Mouse (Mus musculus) embryonic stem cell, embryonic (primary cell): ENCODE measurements at regions not wholly inside any gene's neighbourhood (a gene's known extent, or its start where the extent isn't known, plus 50 kb on each side); places are given as distances from the start of the nearest gene placed in this dataset.

Source experiments
- CTCF ChIA-PET, 4 experiments: fragments of 300-600 bp in 2 of 4; fragments of 350-600 bp in 2 of 4; sonication (Branson Sonifier 250); formaldehyde crosslinking; loops; one replicate each; lab custom pipeline; 2022; ENCODE audit warnings: inconsistent platforms in 2 of 4; lab: Charles Lee
- POLR2A ChIA-PET, 4 experiments: fragments of 300-600 bp in 2 of 4; fragments of 350-600 bp in 2 of 4; sonication (Branson Sonifier 250); formaldehyde crosslinking; loops; one replicate each; lab custom pipeline; 2022; ENCODE audit warnings: antibody characterized with exemption in 4 of 4, inconsistent platforms in 1 of 4; lab: Charles Lee

DNA sequence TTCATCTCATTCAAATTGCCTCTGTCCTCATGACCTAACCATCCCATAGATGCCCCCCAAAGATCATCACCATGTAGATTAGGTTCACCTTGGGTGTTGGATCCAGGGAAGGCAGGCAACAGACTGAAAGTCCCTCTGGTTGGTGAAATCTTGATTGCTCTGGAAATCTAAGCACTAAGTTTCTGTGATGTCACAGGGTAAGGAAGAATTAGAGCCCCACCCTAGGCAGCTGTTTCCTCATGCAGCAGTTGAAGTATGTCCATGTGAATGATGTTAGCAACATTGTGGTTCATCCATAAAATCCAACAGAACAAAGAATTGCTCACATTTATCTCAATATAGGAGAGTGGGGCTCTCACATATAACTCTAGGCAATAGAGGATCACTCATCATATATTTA lies 175.5 kb downstream of the Plk2 start:
- ChIA-PET CTCF (no interaction called here), POLR2A (interaction anchor here in 1 of 4 experiments (0.6 kb wide), 1 partner anchor 986 kb away, joined by 3 read pairs; no protein-coding TSS in a partner anchor)

- ChIA-PET CTCF (interaction anchor here in 1 of 4 experiments (0.6 kb wide), 1 partner anchor 153 kb away, joined by 10 read pairs; no protein-coding TSS in a partner anchor), POLR2A (no interaction called here)
These were observed 178.7 kb downstream of the Plk2 start for GRCm38 (mm10) chr13:110573360-110574065.

- ChIA-PET CTCF (no interaction called here), POLR2A (no interaction called here)
These were observed 180.1 kb downstream of the Plk2 start for GRCm38 (mm10) chr13:110574764-110575471.

DNA sequence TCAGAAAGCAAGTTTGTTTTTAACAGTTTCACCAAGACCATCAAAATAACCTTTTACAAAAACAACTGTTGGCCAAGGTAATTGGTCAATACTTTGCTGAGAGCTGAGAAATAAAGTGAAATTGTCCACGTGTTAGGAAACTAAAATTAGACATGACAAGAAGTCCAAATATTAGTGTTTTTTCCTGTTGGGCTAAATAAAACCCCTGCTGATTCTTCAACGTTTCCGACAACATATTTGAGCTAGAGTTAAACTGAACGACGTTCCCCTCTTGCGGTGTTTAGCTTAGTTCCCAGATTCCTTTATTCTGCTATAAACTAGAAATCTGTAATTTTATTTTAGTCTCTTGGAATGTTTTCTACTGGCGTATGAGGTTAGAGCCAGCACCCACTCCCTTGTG lies 183.3 kb downstream of the Plk2 start:
- ChIA-PET POLR2A (no interaction called here), CTCF (interaction anchor here in 1 of 4 experiments (0.6 kb wide), 1 partner anchor 257 kb away, joined by 7 read pairs; no protein-coding TSS in a partner anchor)

- ChIA-PET POLR2A (no interaction called here), CTCF (no interaction called here)
These were observed 185.3 kb downstream of the Plk2 start for GRCm38 (mm10) chr13:110580166-110580565.

- ChIA-PET POLR2A (interaction anchor here in 1 of 4 experiments (0.5 kb wide), 1 partner anchor 18 kb away, joined by 3 read pairs; no protein-coding TSS in a partner anchor), CTCF (no interaction called here)
These were observed 185.7 kb downstream of the Plk2 start for GRCm38 (mm10) chr13:110580570-110580969.

- ChIA-PET POLR2A (no interaction called here), CTCF (no interaction called here)
These were observed 189.9 kb downstream of the Plk2 start for GRCm38 (mm10) chr13:110584765-110585164.

- POLR2A ChIA-PET, result interaction anchor here in 1 of 4 experiments (0.7 kb wide), 1 partner anchor 355 kb away, joined by 3 read pairs; no protein-coding TSS in a partner anchor
- CTCF ChIA-PET, result no interaction called here
These were observed 199.8 kb downstream of the Plk2 start for GRCm38 (mm10) chr13:110594630-110595029.

GRCm38 (mm10) chr13:110599666-110600065 lies 204.8 kb downstream of the Plk2 start:
- CTCF ChIA-PET, result no interaction called here
- POLR2A ChIA-PET, result interaction anchor here in 1 of 4 experiments (0.6 kb wide), 1 partner anchor 97 kb away, joined by 7 read pairs; no protein-coding TSS in a partner anchor

- POLR2A ChIA-PET, result interaction anchor here in 1 of 4 experiments (0.6 kb wide), 1 partner anchor 97 kb away, joined by 7 read pairs; no protein-coding TSS in a partner anchor
- CTCF ChIA-PET, result no interaction called here
These were observed 205.5 kb downstream of the Plk2 start for GRCm38 (mm10) chr13:110600377-110600776.

DNA sequence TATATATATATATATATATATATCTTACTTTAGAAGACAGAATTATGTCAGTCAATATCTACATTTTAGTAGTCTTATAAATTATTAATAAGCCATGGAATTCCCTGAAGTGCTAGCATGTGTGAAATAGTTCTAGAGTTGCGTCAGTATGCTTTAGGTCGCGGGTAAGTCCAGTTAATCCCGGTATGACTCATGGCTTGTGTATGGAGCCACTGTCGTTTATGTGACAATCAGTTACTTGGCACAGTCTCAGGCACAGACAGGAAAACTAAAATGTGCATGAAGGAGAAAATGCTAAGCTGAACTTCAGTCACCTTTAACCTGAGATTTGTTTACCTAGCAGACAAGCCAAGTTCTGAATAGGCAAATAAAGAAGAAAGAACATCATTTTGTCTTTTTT lies 206.5 kb downstream of the Plk2 start:
- CTCF ChIA-PET, result no interaction called here

DNA sequence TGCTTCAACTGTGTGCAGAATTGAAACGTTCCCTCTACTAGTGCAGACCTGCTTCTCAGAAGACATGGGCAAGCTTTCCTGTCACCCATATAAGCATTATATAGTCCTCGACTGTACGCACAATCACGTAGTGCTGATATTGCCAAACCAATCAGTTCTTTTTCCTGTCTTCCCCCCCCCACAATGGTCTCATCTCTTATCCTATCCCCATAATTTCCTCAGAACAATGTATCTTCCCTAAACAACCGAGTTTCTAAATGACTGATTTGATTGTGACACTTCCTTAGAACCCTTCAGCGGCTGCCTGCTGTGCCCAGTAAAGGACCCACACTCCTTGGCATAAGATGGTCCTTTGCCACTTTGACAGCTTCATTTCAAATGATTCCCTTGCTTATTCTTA lies 207.0 kb downstream of the Plk2 start:
- CTCF ChIA-PET, result no interaction called here
- POLR2A ChIA-PET, result no interaction called here

More for the DNA sequence above, 206.5 kb downstream of the Plk2 start:
- POLR2A ChIA-PET, result no interaction called here

- ChIA-PET CTCF (no interaction called here), POLR2A (no interaction called here)
These were observed 208.0 kb downstream of the Plk2 start for GRCm38 (mm10) chr13:110602894-110603293.

DNA sequence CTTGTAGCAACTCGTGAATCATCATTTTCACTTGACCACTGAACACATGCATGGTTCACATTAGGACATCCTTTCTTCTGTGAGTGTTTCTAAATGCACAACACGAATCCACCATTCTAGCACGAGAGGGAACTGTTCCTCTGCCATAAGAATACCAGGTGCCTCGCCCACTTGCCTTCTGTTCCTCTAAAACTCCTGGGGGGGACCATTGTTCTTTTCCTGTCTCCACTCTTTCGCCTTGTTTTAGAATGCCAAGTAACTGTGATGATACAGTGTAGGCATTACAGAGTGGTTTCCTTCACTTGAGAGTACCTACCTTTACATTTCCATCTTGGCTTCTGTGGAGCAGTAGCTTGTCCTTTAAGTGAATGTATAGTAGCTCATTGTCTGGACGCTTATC lies 224.2 kb downstream of the Plk2 start:
- ChIA-PET CTCF (no interaction called here), POLR2A (no interaction called here)

DNA sequence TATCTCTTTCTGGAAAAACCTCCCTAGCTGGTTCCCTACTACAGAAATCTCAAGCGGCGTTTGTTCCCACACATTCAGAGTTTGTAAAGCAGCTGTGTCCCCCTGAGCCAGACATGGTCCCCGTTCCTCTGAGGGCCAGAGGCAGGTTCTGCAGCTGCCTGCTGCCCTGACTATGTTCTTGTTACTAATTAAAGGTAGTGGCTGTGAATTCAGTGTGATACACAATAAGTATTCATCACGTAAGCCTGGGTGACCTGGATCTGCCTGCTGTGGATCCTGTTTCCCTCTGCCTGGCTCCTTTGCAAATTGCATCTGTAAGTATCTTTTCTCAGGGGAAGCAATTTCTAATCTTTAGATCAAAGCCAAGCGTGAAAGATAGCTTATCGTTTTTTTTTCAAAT lies 232.3 kb downstream of the Plk2 start:
- POLR2A ChIA-PET, result no interaction called here
- CTCF ChIA-PET, result interaction anchor here in 1 of 4 experiments (0.9 kb wide), 1 partner anchor 23 kb away, joined by 3 read pairs; no protein-coding TSS in a partner anchor

GRCm38 (mm10) chr13:110627732-110628131 lies 232.9 kb downstream of the Plk2 start:
- CTCF ChIA-PET, result no interaction called here
- POLR2A ChIA-PET, result no interaction called here

GRCm38 (mm10) chr13:110628201-110628600 lies 233.4 kb downstream of the Plk2 start:
- POLR2A ChIA-PET, result no interaction called here
- CTCF ChIA-PET, result no interaction called here

- CTCF ChIA-PET, result no interaction called here
- POLR2A ChIA-PET, result no interaction called here
These were observed 238.5 kb downstream of the Plk2 start for GRCm38 (mm10) chr13:110633261-110633781.

DNA sequence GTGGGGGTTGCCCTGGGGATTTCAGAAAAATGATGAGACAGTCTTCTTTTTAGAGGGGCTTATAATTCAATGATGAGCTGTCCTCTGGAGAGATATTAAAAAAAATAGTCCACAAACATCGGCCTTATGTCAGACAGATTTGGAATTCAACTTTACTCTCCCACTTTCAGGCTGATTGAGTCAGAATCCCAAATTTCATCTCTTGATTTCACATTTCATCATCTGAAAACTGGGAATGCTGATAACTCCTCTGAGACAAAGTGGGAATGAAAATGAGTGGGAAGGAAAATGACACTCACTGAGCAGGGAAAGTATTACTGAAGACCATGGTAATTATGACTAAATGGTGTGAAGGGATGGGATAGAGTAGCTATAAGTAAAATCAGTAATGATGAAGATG lies 239.1 kb downstream of the Plk2 start:
- CTCF ChIA-PET, result no interaction called here
- POLR2A ChIA-PET, result no interaction called here

DNA sequence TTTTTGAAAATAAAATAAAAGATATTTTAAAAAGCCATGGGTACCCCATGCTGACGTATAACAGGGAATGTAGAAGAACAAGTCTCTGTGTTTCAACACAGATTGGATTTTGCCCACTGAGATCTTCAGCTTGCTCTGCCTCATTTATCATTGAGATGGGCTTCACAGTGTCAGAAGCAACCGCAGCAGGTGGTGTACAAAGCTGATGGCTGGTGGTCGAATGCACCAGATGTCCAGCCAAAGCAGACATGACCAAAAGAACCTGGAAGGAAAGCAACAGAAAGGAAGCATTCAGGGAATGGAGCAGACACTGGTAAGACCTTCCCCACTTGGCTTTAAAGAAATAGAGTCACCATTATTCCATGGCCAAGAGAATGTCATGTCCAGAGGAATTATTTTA lies 247.9 kb downstream of the Plk2 start:
- POLR2A ChIA-PET, result interaction anchor here in 2 of 4 experiments (0.5 to 0.6 kb wide), 2 partner anchors 150 to 1839 kb away, joined by 3 read pairs; no protein-coding TSS in a partner anchor
- CTCF ChIA-PET, result no interaction called here
